Mouse (Mus musculus): ENCODE data around the gene Syt17. TPM values are rescaled to one million over a fixed set of nuclear protein-coding genes. Genes with fewer than 3 reads are reported as not detected.

The Syt17 gene
- polyA plus RNA-seq, 1 experiment from 2014 or later: 7.1 TPM

DNA sequence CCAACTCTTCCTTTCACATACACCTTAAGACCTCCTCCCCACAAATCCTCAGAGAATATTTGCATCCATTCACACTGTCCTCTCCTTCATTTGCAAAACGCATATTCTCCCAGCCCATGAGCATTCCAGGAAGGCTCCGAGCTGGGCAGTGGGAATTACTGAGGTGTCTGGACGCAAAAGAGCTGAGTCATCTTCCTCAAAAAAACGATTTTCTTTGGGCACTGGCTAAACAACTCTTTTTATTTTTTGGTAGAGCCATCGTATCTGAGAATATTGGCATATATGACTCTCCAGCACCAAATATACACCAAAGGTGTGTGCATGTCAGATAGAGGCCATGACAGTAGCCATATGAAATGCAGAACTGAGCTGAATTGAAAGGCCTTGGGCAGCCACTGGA, 38.9 kb upstream of the Syt17 start:
- Histone ChIP-seq H3K4me3 (replicated peaks; ENCODE audit: low read length) (no peak overlapping the region), H3K4me1 (replicated peaks; ENCODE audit: control insufficient read depth, insufficient read depth, low read length) (peaks cover 10% of the 10 kb centered on the region; the same call in 1 of the 2 replicates), H3K27ac (ENCODE audit: low read length) (no peak overlapping the region), H3K9ac (replicated peaks; ENCODE audit: low read depth, low read length) (no peak overlapping the region), H3K36me3 (ENCODE audit: control insufficient read depth, insufficient read depth) (no peaks in the 10 kb centered on the region), H3K27me3 (replicated peaks; ENCODE audit: control insufficient read depth, insufficient read depth, low read length) (peaks cover 31% of the 10 kb centered on the region), H3K4me2 (ENCODE audit: low read length) (no peak overlapping the region), H3K9me3 (ENCODE audit: control insufficient read depth, low read length) (no peaks in the 10 kb centered on the region)
- ATAC-seq: no peak
- 65% methylated on average over 5 of the region's 5 CpGs for WGBS

- Histone ChIP-seq H3K4me3 (replicated peaks; ENCODE audit: low read length) (no peak overlapping the region), H3K4me2 (ENCODE audit: low read length) (no peak overlapping the region), H3K27ac (ENCODE audit: low read length) (no peak overlapping the region), H3K9me3 (ENCODE audit: control insufficient read depth, low read length) (no peaks in the 10 kb centered on the region), H3K27me3 (replicated peaks; ENCODE audit: control insufficient read depth, insufficient read depth, low read length) (peaks cover 5% of the 10 kb centered on the region; the same call in 1 of the 2 replicates), H3K9ac (replicated peaks; ENCODE audit: low read depth, low read length) (no peak overlapping the region), H3K4me1 (replicated peaks; ENCODE audit: control insufficient read depth, insufficient read depth, low read length) (no peaks in the 10 kb centered on the region), H3K36me3 (ENCODE audit: control insufficient read depth, insufficient read depth) (no peaks in the 10 kb centered on the region)
- no peak for ATAC-seq
- 94% methylated on average over 1 of the region's 1 CpGs for WGBS
Observed at GRCm38 (mm10) chr7:118483996-118484395, 36.0 kb upstream of the Syt17 start.

- Histone ChIP-seq H3K27ac (ENCODE audit: low read length) (no peak overlapping the region), H3K36me3 (ENCODE audit: control insufficient read depth, insufficient read depth) (no peaks in the 10 kb centered on the region), H3K9ac (replicated peaks; ENCODE audit: low read depth, low read length) (no peak overlapping the region), H3K9me3 (ENCODE audit: control insufficient read depth, low read length) (no peaks in the 10 kb centered on the region), H3K4me1 (replicated peaks; ENCODE audit: control insufficient read depth, insufficient read depth, low read length) (no peaks in the 10 kb centered on the region), H3K4me2 (ENCODE audit: low read length) (no peak overlapping the region), H3K4me3 (replicated peaks; ENCODE audit: low read length) (no peak overlapping the region), H3K27me3 (replicated peaks; ENCODE audit: control insufficient read depth, insufficient read depth, low read length) (no peaks in the 10 kb centered on the region)
- no peak for ATAC-seq
- WGBS: 87% methylated on average over 2 of the region's 2 CpGs
Observed at GRCm38 (mm10) chr7:118482001-118482400, 34.0 kb upstream of the Syt17 start.

DNA sequence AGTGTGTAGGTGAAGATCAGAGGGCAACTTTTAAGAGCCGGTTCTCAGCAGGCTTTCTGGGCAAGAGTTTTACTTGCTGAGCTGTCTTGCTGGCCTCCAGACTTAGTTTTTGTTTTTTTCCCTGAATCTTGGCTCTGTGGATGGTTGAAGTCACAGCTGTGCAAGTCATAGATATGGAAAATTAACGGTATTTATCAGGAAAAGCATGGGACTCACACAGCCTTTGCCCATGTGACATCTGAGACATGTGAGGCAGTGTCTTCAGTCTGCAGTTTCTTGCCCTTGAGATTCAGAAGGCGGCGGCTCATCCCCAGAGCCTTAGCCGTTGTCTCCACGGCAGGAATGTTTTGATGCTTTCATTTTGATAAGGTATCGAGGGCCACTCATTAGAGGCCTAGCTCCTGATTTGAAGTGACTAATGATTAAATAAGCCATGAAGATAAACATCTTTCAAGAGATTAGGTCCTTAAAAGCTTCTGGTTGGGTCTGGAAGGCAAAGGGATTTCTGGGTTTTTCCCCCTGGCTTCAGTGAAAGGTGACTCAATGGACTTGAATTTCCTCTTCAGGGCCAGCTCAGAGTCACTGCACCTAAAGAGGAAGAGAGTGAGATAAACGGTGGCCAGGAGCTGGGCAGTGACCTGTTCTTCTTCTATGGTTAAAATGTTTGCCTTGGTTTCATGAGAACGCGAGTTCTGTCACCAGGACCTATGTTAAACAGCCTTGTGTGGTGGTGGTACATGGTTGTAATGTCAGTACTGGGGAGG, 33.2 kb upstream of the Syt17 start:
- no peak overlapping the region for H3K4me3 ChIP-seq (replicated peaks; ENCODE audit: low read length)
- H3K27ac ChIP-seq (ENCODE audit: low read length): no peak overlapping the region
- H3K36me3 ChIP-seq (ENCODE audit: control insufficient read depth, insufficient read depth): no peaks in the 10 kb centered on the region
- no peaks in the 10 kb centered on the region for H3K9me3 ChIP-seq (ENCODE audit: control insufficient read depth, low read length)
- H3K4me1 ChIP-seq (replicated peaks; ENCODE audit: control insufficient read depth, insufficient read depth, low read length): no peaks in the 10 kb centered on the region
- no peak overlapping the region for H3K9ac ChIP-seq (replicated peaks; ENCODE audit: low read depth, low read length)
- ATAC-seq: no peak
- 83% methylated on average over 10 of the region's 10 CpGs for WGBS
- no peak overlapping the region for H3K4me2 ChIP-seq (ENCODE audit: low read length)
- no peaks in the 10 kb centered on the region for H3K27me3 ChIP-seq (replicated peaks; ENCODE audit: control insufficient read depth, insufficient read depth, low read length)

GRCm38 (mm10) chr7:118480160-118480709, 32.2 kb upstream of the Syt17 start:
- WGBS: 84% methylated on average over 9 of the region's 9 CpGs
- ATAC-seq: no peak
- no peaks in the 10 kb centered on the region for H3K4me1 ChIP-seq (replicated peaks; ENCODE audit: control insufficient read depth, insufficient read depth, low read length)

DNA sequence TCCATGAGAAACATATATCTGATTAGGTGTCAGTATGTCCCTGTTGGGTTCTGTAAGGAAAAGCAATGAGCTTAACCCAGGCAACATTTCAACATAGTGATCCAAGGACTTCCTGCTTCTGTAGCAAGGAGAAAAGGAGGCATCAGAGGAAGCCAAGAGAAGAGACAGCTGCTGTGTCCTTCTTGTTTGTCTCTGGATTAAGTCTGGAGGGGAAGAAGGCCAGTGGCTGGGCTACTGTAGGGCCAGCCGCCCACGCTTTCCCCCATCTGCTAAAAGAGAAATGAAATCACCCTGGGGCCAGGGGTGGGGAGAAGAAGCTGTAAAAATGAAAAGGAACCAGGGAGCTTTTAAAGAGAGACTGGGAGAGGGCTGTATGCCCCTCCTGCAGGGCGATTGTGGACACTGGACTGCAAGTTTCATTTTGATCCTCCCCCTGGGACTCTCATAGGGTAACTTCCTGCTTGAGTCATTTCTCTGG, 30.9 kb upstream of the Syt17 start:
- H3K9ac ChIP-seq (replicated peaks; ENCODE audit: low read depth, low read length): no peak overlapping the region
- H3K4me3 ChIP-seq (replicated peaks; ENCODE audit: low read length): no peak overlapping the region
- no peaks in the 10 kb centered on the region for H3K9me3 ChIP-seq (ENCODE audit: control insufficient read depth, low read length)
- no peak overlapping the region for H3K4me2 ChIP-seq (ENCODE audit: low read length)
- 57% methylated on average over 3 of the region's 3 CpGs for WGBS
- no peak overlapping the region for H3K27ac ChIP-seq (ENCODE audit: low read length)
- H3K27me3 ChIP-seq (replicated peaks; ENCODE audit: control insufficient read depth, insufficient read depth, low read length): no peaks in the 10 kb centered on the region
- no peaks in the 10 kb centered on the region for H3K36me3 ChIP-seq (ENCODE audit: control insufficient read depth, insufficient read depth)
- no peak for ATAC-seq
- H3K4me1 ChIP-seq (replicated peaks; ENCODE audit: control insufficient read depth, insufficient read depth, low read length): no peaks in the 10 kb centered on the region

More at GRCm38 (mm10) chr7:118480160-118480709, 32.2 kb upstream of the Syt17 start:
- Histone ChIP-seq H3K9ac (replicated peaks; ENCODE audit: low read depth, low read length) (no peak overlapping the region), H3K27me3 (replicated peaks; ENCODE audit: control insufficient read depth, insufficient read depth, low read length) (no peaks in the 10 kb centered on the region), H3K4me3 (replicated peaks; ENCODE audit: low read length) (no peak overlapping the region), H3K4me2 (ENCODE audit: low read length) (no peak overlapping the region), H3K36me3 (ENCODE audit: control insufficient read depth, insufficient read depth) (no peaks in the 10 kb centered on the region), H3K9me3 (ENCODE audit: control insufficient read depth, low read length) (no peaks in the 10 kb centered on the region), H3K27ac (ENCODE audit: low read length) (no peak overlapping the region)

GRCm38 (mm10) chr7:118476428-118476827, 28.4 kb upstream of the Syt17 start:
- Histone ChIP-seq H3K4me1 (replicated peaks; ENCODE audit: control insufficient read depth, insufficient read depth, low read length) (no peaks in the 10 kb centered on the region), H3K9ac (replicated peaks; ENCODE audit: low read depth, low read length) (no peak overlapping the region), H3K4me3 (replicated peaks; ENCODE audit: low read length) (no peak overlapping the region), H3K9me3 (ENCODE audit: control insufficient read depth, low read length) (no peaks in the 10 kb centered on the region), H3K27ac (ENCODE audit: low read length) (no peak overlapping the region), H3K27me3 (replicated peaks; ENCODE audit: control insufficient read depth, insufficient read depth, low read length) (no peaks in the 10 kb centered on the region), H3K36me3 (ENCODE audit: control insufficient read depth, insufficient read depth) (no peaks in the 10 kb centered on the region), H3K4me2 (ENCODE audit: low read length) (no peak overlapping the region)
- 61% methylated on average over 5 of the region's 5 CpGs for WGBS
- no peak for ATAC-seq

GRCm38 (mm10) chr7:118475008-118475705, 27.1 kb upstream of the Syt17 start:
- 84% methylated on average over 7 of the region's 7 CpGs for WGBS
- Histone ChIP-seq H3K9ac (replicated peaks; ENCODE audit: low read depth, low read length) (no peak overlapping the region), H3K27me3 (replicated peaks; ENCODE audit: control insufficient read depth, insufficient read depth, low read length) (no peaks in the 10 kb centered on the region), H3K27ac (ENCODE audit: low read length) (no peak overlapping the region), H3K9me3 (ENCODE audit: control insufficient read depth, low read length) (no peaks in the 10 kb centered on the region), H3K36me3 (ENCODE audit: control insufficient read depth, insufficient read depth) (no peaks in the 10 kb centered on the region), H3K4me1 (replicated peaks; ENCODE audit: control insufficient read depth, insufficient read depth, low read length) (no peaks in the 10 kb centered on the region), H3K4me2 (ENCODE audit: low read length) (no peak overlapping the region), H3K4me3 (replicated peaks; ENCODE audit: low read length) (no peak overlapping the region)
- ATAC-seq: no peak

- Histone ChIP-seq H3K9ac (replicated peaks; ENCODE audit: low read depth, low read length) (no peak overlapping the region), H3K4me3 (replicated peaks; ENCODE audit: low read length) (no peak overlapping the region), H3K9me3 (ENCODE audit: control insufficient read depth, low read length) (no peaks in the 10 kb centered on the region), H3K27ac (ENCODE audit: low read length) (no peak overlapping the region), H3K36me3 (ENCODE audit: control insufficient read depth, insufficient read depth) (no peaks in the 10 kb centered on the region), H3K4me2 (ENCODE audit: low read length) (no peak overlapping the region), H3K27me3 (replicated peaks; ENCODE audit: control insufficient read depth, insufficient read depth, low read length) (no peaks in the 10 kb centered on the region), H3K4me1 (replicated peaks; ENCODE audit: control insufficient read depth, insufficient read depth, low read length) (no peaks in the 10 kb centered on the region)
- WGBS: 84% methylated on average over 1 of the region's 1 CpGs
- ATAC-seq: no peak
Observed at GRCm38 (mm10) chr7:118472886-118473285, 24.9 kb upstream of the Syt17 start.

All from forebrain, embryonic 16.5 days (tissue).